15 mouse cellular contexts compared by ENCODE assay signal in the genomic region with DNA sequence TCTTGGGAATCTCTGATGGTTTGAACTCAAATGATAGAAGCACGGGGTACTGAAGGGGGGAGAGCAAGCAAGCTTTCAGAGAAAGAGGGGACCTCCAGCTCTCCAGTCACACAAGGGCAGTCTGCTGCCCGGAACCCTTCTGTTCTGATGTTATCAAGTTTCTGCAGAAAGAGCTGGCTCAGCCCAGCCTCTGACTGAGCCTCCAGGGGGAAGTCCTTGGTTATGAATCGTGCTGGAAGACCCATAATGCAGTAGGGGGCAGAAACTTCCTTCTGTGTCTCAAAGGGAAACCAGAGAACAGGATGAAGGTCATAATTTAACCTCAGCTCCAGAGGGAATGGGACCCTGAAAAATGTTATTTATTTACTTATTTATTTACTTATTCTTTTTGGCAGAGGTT. TPM values are rescaled to one million over a fixed set of nuclear protein-coding genes. Genes with fewer than 3 reads are reported as not detected.
DNase-seq lines count a peak whose midpoint lies in the region; ATAC-seq and TF ChIP-seq lines count a peak whose summit lies in the region.
"Had no signal": no experiment of that assay in that cellular context is flagged by ENCODE, and none has a peak within 500 bp of the region (broad histone marks: within the 10 kb centered on the region; RNA-seq: fewer than 3 reads in every experiment).

No protein-coding gene starts in this region.

- DNase-seq in liver, adult 2 months (ENCODE audit: extremely low read depth, low read depth, low spot score), result peak; percentile 10
- no peak for DNase-seq in retina, embryonic 14.5 days (ENCODE audit: low spot score)
- DNase-seq: cerebellum, postnatal 10 days; gastrocnemius, postnatal 10 days; heart, adult 2 months; thymus, postnatal 4 days had no signal

- no peaks in the 10 kb centered on the region for H3K9me3 ChIP-seq in intestine, postnatal 0 days (ENCODE audit: control insufficient read depth)
- no peaks in the 10 kb centered on the region for H3K9me3 ChIP-seq in intestine, embryonic 15.5 days
- no peaks in the 10 kb centered on the region for H3K9me3 ChIP-seq in liver, embryonic 12.5 days (replicated peaks)
- H3K9me3 ChIP-seq in heart, embryonic 12.5 days (replicated peaks), result no peaks in the 10 kb centered on the region
- H3K9me3 ChIP-seq: hindbrain, embryonic 13.5 days; lung, embryonic 15.5 days; neural tube, embryonic 13.5 days had no signal

- no peaks in the 10 kb centered on the region for H3K36me3 ChIP-seq in intestine, postnatal 0 days (ENCODE audit: control insufficient read depth, insufficient read depth)
- H3K36me3 ChIP-seq in intestine, embryonic 15.5 days, result no peaks in the 10 kb centered on the region
- H3K36me3 ChIP-seq in liver, adult 2 months (ENCODE audit: control insufficient read depth, insufficient read depth, low read length), result no peaks in the 10 kb centered on the region
- no peaks in the 10 kb centered on the region for H3K36me3 ChIP-seq in liver, embryonic 12.5 days
- H3K36me3 ChIP-seq in heart, embryonic 12.5 days, result no peaks in the 10 kb centered on the region
- H3K36me3 ChIP-seq: hindbrain, embryonic 13.5 days; lung, embryonic 15.5 days; neural tube, embryonic 13.5 days had no signal

- ATAC-seq in intestine, postnatal 0 days, result no peak
- no peak for ATAC-seq in intestine, embryonic 15.5 days
- no peak for ATAC-seq in liver, embryonic 12.5 days
- peak; percentile 76 for ATAC-seq in common myeloid progenitor, adult 5-6 weeks (replicated peaks; ENCODE audit: low read depth, poor library complexity, severe bottlenecking)
- peak; percentile 71 for ATAC-seq in megakaryocyte progenitor cell, adult 5-6 weeks (replicated peaks; ENCODE audit: poor library complexity)
- ATAC-seq in heart, embryonic 12.5 days (ENCODE audit: insufficient number of reproducible peaks, low FRiP score), result no peak

- no peaks in the 10 kb centered on the region for H3K79me2 ChIP-seq in liver, adult 2 months (ENCODE audit: control insufficient read depth, insufficient read depth, low read length)

- H3K27ac ChIP-seq in intestine, postnatal 0 days (ENCODE audit: low read depth, low read length), result no peak overlapping the region
- no peak overlapping the region for H3K27ac ChIP-seq in intestine, embryonic 15.5 days
- no peak overlapping the region for H3K27ac ChIP-seq in liver, adult 2 months (replicated peaks; ENCODE audit: insufficient read depth, low read depth, low read length)
- H3K27ac ChIP-seq in liver, embryonic 12.5 days, result no peak overlapping the region
- H3K27ac ChIP-seq in heart, embryonic 12.5 days (ENCODE audit: poor library complexity, severe bottlenecking), result no peak overlapping the region
- H3K27ac ChIP-seq: heart, adult 2 months; hindbrain, embryonic 13.5 days; lung, embryonic 15.5 days; neural tube, embryonic 13.5 days had no signal

- TF ChIP-seq POLR2A in liver, adult 2 months (IDR thresholded peaks at IDR 0.05; ENCODE audit: extremely low read depth, insufficient read depth, low read length), result no peak

- TF ChIP-seq CTCF in intestine, postnatal 0 days (IDR thresholded peaks at IDR 0.05; ENCODE audit: low read depth), result peak; percentile 18; the same call in 1 of the 2 replicates
- TF ChIP-seq CTCF in liver, adult 2 months (IDR thresholded peaks at IDR 0.05; ENCODE audit: low read depth, low read length), result no peak

- no peaks in the 10 kb centered on the region for H3K27me3 ChIP-seq in intestine, postnatal 0 days (replicated peaks; ENCODE audit: control insufficient read depth, insufficient read depth, low read length)
- H3K27me3 ChIP-seq in intestine, embryonic 15.5 days (replicated peaks), result no peaks in the 10 kb centered on the region
- H3K27me3 ChIP-seq in liver, adult 2 months (ENCODE audit: control insufficient read depth, insufficient read depth, low read length), result 0 out of 2 replicates have a peak, but pooled peaks cover 3% of the 10 kb centered on the region
- H3K27me3 ChIP-seq in liver, embryonic 12.5 days (replicated peaks), result no peaks in the 10 kb centered on the region
- H3K27me3 ChIP-seq in heart, embryonic 12.5 days (replicated peaks), result no peaks in the 10 kb centered on the region
- H3K27me3 ChIP-seq: hindbrain, embryonic 13.5 days; lung, embryonic 15.5 days; neural tube, embryonic 13.5 days had no signal

- H3K4me1 ChIP-seq in intestine, postnatal 0 days (replicated peaks; ENCODE audit: control insufficient read depth, insufficient read depth, low read length), result no peaks in the 10 kb centered on the region
- 0 out of 2 replicates have a peak, but pooled peaks cover 4% of the 10 kb centered on the region for H3K4me1 ChIP-seq in intestine, embryonic 15.5 days (replicated peaks)
- H3K4me1 ChIP-seq in liver, adult 2 months (ENCODE audit: control insufficient read depth, insufficient read depth, low read length), result no peaks in the 10 kb centered on the region
- H3K4me1 ChIP-seq in liver, embryonic 12.5 days, result peaks cover 9% of the 10 kb centered on the region; the same call in 1 of the 2 replicates
- H3K4me1 ChIP-seq in heart, embryonic 12.5 days (replicated peaks), result peaks cover 3% of the 10 kb centered on the region

- no peak overlapping the region for H3K4me3 ChIP-seq in intestine, postnatal 0 days (ENCODE audit: low read depth, low read length)
- H3K4me3 ChIP-seq in intestine, embryonic 15.5 days (replicated peaks), result no peak overlapping the region
- no peak overlapping the region for H3K4me3 ChIP-seq in liver, adult 2 months (ENCODE audit: insufficient read depth, low read depth, low read length)
- H3K4me3 ChIP-seq in liver, embryonic 12.5 days, result no peak overlapping the region
- no peak overlapping the region for H3K4me3 ChIP-seq in heart, embryonic 12.5 days
- H3K4me3 ChIP-seq: heart, adult 2 months; hindbrain, embryonic 13.5 days; lung, embryonic 15.5 days; neural tube, embryonic 13.5 days had no signal

- no peak overlapping the region for H3K4me2 ChIP-seq in intestine, postnatal 0 days (replicated peaks; ENCODE audit: low read depth)
- no peak overlapping the region for H3K4me2 ChIP-seq in intestine, embryonic 15.5 days (replicated peaks)
- H3K4me2 ChIP-seq in liver, embryonic 12.5 days, result no peak overlapping the region
- no peak overlapping the region for H3K4me2 ChIP-seq in heart, embryonic 12.5 days
- H3K4me2 ChIP-seq: hindbrain, embryonic 13.5 days; lung, embryonic 15.5 days; neural tube, embryonic 13.5 days had no signal

- WGBS in intestine, postnatal 0 days, result 61% methylated on average over 3 of the region's 3 CpGs
- WGBS in intestine, embryonic 15.5 days, result 68% methylated on average over 3 of the region's 3 CpGs
- WGBS in liver, adult 2 months, result 67% methylated on average over 3 of the region's 3 CpGs
- 21% methylated on average over 3 of the region's 3 CpGs for WGBS in liver, embryonic 12.5 days (ENCODE audit: insufficient replicate concordance)
- WGBS in heart, embryonic 12.5 days, result 47% methylated on average over 3 of the region's 3 CpGs

- no peak overlapping the region for H3K9ac ChIP-seq in intestine, postnatal 0 days (ENCODE audit: low read depth, low read length)
- H3K9ac ChIP-seq in intestine, embryonic 15.5 days, result no peak overlapping the region
- H3K9ac ChIP-seq in liver, adult 2 months (ENCODE audit: low read depth, low read length), result no peak overlapping the region
- H3K9ac ChIP-seq in liver, embryonic 12.5 days, result no peak overlapping the region
- H3K9ac ChIP-seq in heart, embryonic 12.5 days, result no peak overlapping the region
- H3K9ac ChIP-seq: hindbrain, embryonic 13.5 days; lung, embryonic 15.5 days; neural tube, embryonic 13.5 days had no signal

RNA-seq across cellular contexts. Expression of a gene that starts 16.4 kb away (rescaled TPM):
- polyA plus RNA-seq in intestine, postnatal 0 days (2015; fragmentation: Nextera tagmentation; extraction: Ambion mirVana), result 2.5 and 3.0 TPM in 2 replicates
- polyA plus RNA-seq in intestine, embryonic 15.5 days (2015; fragmentation: Nextera tagmentation; extraction: Ambion mirVana), result 2.6 and 2.9 TPM in 2 replicates
- 0.74 and 1.8 TPM in 2 replicates for total RNA-seq in liver, adult 2 months (2014; rRNA removed)
- polyA plus RNA-seq in liver, adult 2 months (2012; rRNA removed), result 0.39 and 0.76 TPM in 2 replicates
- 4.6 and 5.2 TPM in 2 replicates for polyA plus RNA-seq in liver, embryonic 12.5 days (2016; fragmentation: Nextera tagmentation; extraction: Ambion mirVana)
- 31.9 and 38.9 TPM in 2 replicates for total RNA-seq in common myeloid progenitor, adult 5-6 weeks (2017)
- 8.2 and 9.0 TPM in 2 replicates for total RNA-seq in megakaryocyte progenitor cell, adult 5-6 weeks (2015)
- total RNA-seq in megakaryocyte progenitor cell, adult 5-6 weeks (2017), result 29.2 and 41.9 TPM in 2 replicates
- polyA plus RNA-seq in heart, embryonic 12.5 days (2016; fragmentation: Nextera tagmentation; extraction: Ambion mirVana), result 3.8 and 4.0 TPM in 2 replicates

Comparison
In these comparisons a context has a peak if more than half of its experiments do, and no peak if none do; other contexts are left out.
1. ATAC-seq: peak in common myeloid progenitor, adult 5-6 weeks (single experiment) and megakaryocyte progenitor cell, adult 5-6 weeks (single experiment); none in intestine, postnatal 0 days (single experiment), intestine, embryonic 15.5 days (single experiment), liver, embryonic 12.5 days (single experiment) and heart, embryonic 12.5 days (single experiment).